Mouse (Mus musculus): ENCODE measurements around the gene Thoc3. TPM values are rescaled to one million over a fixed set of nuclear protein-coding genes. Genes with fewer than 3 reads are reported as not detected.

Gene Thoc3
- polyA plus RNA-seq, 1 experiment from 2014 or later: 117 TPM

DNA sequence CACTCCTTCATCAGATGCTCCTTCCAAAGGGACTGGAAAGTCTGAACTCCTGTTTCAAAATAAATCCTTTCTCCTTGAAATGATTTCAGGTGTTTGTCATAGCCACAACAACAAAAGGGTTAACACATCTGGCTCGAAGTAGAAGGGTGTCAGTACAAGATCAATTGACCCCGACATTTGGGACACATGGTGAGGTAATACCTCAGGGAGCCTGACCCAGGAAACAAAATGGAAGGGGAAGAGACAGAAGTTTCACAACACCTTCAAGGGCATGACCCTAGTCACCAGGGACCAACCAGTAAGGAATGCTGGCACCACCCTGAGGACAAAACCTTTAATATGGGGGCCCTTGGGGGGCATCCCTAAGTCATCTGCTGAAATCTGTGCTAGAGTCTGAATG is 38.6 kb downstream of the Thoc3 start:
- H3K4me2 ChIP-seq (ENCODE audit: low read length): no peak overlapping the region
- DNase-seq (ENCODE audit: low spot score) (no peak), ATAC-seq (no peak)
- H3K9ac ChIP-seq (ENCODE audit: low read length): no peak overlapping the region
- no peak overlapping the region for H3K27ac ChIP-seq (ENCODE audit: low read depth, low read length)
- H3K9me3 ChIP-seq (replicated peaks; ENCODE audit: control insufficient read depth, low read length): no peaks in the 10 kb centered on the region
- H3K4me3 ChIP-seq (ENCODE audit: low read depth, low read length): no peak overlapping the region
- no peaks in the 10 kb centered on the region for H3K27me3 ChIP-seq (replicated peaks; ENCODE audit: control insufficient read depth, insufficient read depth, low read length)
- peaks cover 5% of the 10 kb centered on the region; the same call in 1 of the 2 replicates for H3K4me1 ChIP-seq (ENCODE audit: control insufficient read depth, insufficient read depth, low read length)
- WGBS: 63% methylated on average over 2 of the region's 2 CpGs
- H3K36me3 ChIP-seq (ENCODE audit: control insufficient read depth, insufficient read depth, low read length): no peaks in the 10 kb centered on the region

DNA sequence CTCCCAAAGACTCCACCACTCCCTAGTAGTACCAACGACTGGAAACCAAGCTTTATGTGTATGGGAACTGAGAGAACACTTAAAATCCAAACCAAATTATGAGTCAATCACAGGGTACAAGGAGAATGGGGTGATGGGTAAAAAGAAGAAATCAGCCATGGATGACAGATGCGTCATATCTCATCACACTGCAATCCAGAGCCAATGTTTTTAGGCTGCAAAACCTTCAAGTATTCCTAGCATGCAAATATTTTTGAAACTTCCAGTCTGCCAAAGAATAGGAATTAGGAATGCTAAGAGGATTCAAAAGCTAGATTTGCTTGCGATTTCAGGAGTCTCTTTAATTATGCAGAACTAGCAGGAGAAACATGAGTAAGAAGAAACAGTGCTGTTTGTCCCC is 39.9 kb downstream of the Thoc3 start:
- WGBS: 80% methylated on average over 3 of the region's 3 CpGs
- no peak for DNase-seq (ENCODE audit: low spot score)
- H3K4me3 ChIP-seq (ENCODE audit: low read depth, low read length): no peak overlapping the region
- H3K27me3 ChIP-seq (replicated peaks; ENCODE audit: control insufficient read depth, insufficient read depth, low read length): no peaks in the 10 kb centered on the region
- H3K9ac ChIP-seq (ENCODE audit: low read length): no peak overlapping the region
- no peak overlapping the region for H3K4me2 ChIP-seq (ENCODE audit: low read length)
- no peaks in the 10 kb centered on the region for H3K36me3 ChIP-seq (ENCODE audit: control insufficient read depth, insufficient read depth, low read length)
- no peak for ATAC-seq
- no peaks in the 10 kb centered on the region for H3K9me3 ChIP-seq (replicated peaks; ENCODE audit: control insufficient read depth, low read length)
- no peak overlapping the region for H3K27ac ChIP-seq (ENCODE audit: low read depth, low read length)
- peaks cover 5% of the 10 kb centered on the region; the same call in 1 of the 2 replicates for H3K4me1 ChIP-seq (ENCODE audit: control insufficient read depth, insufficient read depth, low read length)

DNA sequence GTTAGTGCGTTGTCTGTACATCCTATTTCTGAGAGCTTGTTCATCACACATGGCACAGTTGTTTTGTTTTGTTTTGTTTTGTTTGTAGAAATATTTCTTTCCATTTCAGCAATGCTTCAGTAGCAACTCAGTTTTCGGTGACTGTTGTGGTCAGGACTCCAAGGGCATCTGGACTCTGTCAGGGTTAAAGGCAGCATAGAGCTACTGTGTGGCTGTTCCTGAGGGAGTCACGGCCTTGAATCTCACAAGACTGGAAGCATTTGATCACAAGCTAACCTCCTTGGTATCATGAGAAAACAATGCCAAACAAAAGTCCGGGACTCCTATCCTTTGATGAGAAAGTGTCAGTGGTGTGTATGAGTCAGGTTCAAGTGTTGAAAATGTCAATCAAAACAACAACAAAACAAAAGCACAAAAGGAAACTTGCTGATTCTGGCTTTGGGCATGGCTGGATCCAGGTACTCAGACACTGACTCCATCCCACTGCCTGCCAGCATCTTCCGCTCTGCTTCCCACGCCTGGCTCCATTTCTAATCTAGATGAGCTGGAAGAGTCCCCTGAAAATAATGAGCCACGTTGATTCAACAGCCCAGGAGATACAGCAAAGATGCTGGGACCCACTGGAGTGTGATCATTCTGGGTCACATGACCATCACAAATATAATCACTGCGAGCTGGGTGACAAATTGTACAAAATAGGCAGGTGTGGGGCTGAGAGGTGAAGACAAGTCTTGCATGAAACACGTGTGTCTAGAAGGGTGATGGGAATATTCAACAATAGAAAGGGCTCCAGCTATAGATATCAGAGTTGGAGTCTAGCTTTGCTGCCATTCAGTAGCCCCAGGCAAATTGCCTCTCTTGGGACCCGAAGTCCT is 41.6 kb downstream of the Thoc3 start:
- no peak overlapping the region for H3K27ac ChIP-seq (ENCODE audit: low read depth, low read length)
- no peaks in the 10 kb centered on the region for H3K27me3 ChIP-seq (replicated peaks; ENCODE audit: control insufficient read depth, insufficient read depth, low read length)
- ATAC-seq (no peak), DNase-seq (ENCODE audit: low spot score) (no peak)
- no peak overlapping the region for H3K4me2 ChIP-seq (ENCODE audit: low read length)
- H3K4me1 ChIP-seq (ENCODE audit: control insufficient read depth, insufficient read depth, low read length): peaks cover 5% of the 10 kb centered on the region; the same call in 1 of the 2 replicates
- H3K4me3 ChIP-seq (ENCODE audit: low read depth, low read length): no peak overlapping the region
- 71% methylated on average over 10 of the region's 10 CpGs for WGBS
- H3K9ac ChIP-seq (ENCODE audit: low read length): no peak overlapping the region
- no peaks in the 10 kb centered on the region for H3K36me3 ChIP-seq (ENCODE audit: control insufficient read depth, insufficient read depth, low read length)
- H3K9me3 ChIP-seq (replicated peaks; ENCODE audit: control insufficient read depth, low read length): no peaks in the 10 kb centered on the region

DNA sequence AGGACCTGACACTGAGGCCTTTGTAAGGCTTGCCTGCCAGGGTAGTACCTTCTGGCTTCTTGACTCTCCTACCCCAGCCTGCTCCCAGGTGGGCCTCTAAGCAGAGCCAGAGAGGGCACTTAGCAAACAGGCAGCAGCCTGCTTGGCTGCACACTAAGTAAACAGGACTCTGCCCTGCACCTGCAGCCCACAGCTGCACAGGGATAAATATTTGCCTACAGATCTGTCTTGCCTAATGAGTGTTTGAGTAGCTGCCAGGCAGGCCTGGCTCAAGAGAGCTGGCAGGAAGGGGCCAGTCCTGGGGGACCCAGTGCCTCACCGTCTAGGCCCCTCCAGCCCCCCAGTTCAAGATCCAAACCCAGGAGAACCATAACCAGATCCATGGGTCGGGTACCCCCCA is 43.4 kb downstream of the Thoc3 start:
- Histone ChIP-seq H3K4me1 (ENCODE audit: control insufficient read depth, insufficient read depth, low read length) (peaks cover 5% of the 10 kb centered on the region; the same call in 1 of the 2 replicates), H3K4me2 (ENCODE audit: low read length) (no peak overlapping the region), H3K9me3 (replicated peaks; ENCODE audit: control insufficient read depth, low read length) (no peaks in the 10 kb centered on the region), H3K4me3 (ENCODE audit: low read depth, low read length) (no peak overlapping the region), H3K9ac (ENCODE audit: low read length) (no peak overlapping the region), H3K36me3 (ENCODE audit: control insufficient read depth, insufficient read depth, low read length) (no peaks in the 10 kb centered on the region), H3K27me3 (replicated peaks; ENCODE audit: control insufficient read depth, insufficient read depth, low read length) (no peaks in the 10 kb centered on the region), H3K27ac (ENCODE audit: low read depth, low read length) (0 out of 2 replicates have a peak overlapping the region, but pooled peaks have one; percentile 27)
- 53% methylated on average over 2 of the region's 2 CpGs for WGBS
- DNase-seq (ENCODE audit: low spot score): peak; percentile 71
- peak; percentile 67 for ATAC-seq

DNA sequence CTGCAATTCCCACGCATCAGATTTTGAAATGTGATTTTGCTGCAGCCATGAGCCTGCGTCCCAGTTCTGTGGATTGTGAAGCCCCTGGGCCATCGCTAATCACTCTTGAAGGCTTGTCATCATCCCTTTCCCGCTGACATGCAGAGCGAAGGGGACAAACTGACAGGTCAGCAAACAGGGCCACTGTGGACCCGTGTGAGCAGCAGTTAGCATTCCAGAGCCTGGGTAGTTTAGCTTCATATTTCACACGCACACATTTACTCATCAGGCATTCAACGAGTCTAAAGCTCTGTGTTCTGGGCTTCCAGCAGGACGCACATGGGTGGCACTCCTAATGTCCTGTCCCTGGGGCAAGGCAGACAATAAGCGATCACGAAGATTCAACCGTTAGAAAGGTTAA is 48.4 kb downstream of the Thoc3 start:
- no peaks in the 10 kb centered on the region for H3K27me3 ChIP-seq (replicated peaks; ENCODE audit: control insufficient read depth, insufficient read depth, low read length)
- no peaks in the 10 kb centered on the region for H3K36me3 ChIP-seq (ENCODE audit: control insufficient read depth, insufficient read depth, low read length)
- no peak overlapping the region for H3K4me2 ChIP-seq (ENCODE audit: low read length)
- H3K4me1 ChIP-seq (ENCODE audit: control insufficient read depth, insufficient read depth, low read length): peaks cover 10% of the 10 kb centered on the region
- ATAC-seq (no peak), DNase-seq (ENCODE audit: low spot score) (no peak)
- no peak overlapping the region for H3K27ac ChIP-seq (ENCODE audit: low read depth, low read length)
- H3K4me3 ChIP-seq (ENCODE audit: low read depth, low read length): no peak overlapping the region
- WGBS: 89% methylated on average over 12 of the region's 12 CpGs
- no peak overlapping the region for H3K9ac ChIP-seq (ENCODE audit: low read length)
- H3K9me3 ChIP-seq (replicated peaks; ENCODE audit: control insufficient read depth, low read length): no peaks in the 10 kb centered on the region

DNA sequence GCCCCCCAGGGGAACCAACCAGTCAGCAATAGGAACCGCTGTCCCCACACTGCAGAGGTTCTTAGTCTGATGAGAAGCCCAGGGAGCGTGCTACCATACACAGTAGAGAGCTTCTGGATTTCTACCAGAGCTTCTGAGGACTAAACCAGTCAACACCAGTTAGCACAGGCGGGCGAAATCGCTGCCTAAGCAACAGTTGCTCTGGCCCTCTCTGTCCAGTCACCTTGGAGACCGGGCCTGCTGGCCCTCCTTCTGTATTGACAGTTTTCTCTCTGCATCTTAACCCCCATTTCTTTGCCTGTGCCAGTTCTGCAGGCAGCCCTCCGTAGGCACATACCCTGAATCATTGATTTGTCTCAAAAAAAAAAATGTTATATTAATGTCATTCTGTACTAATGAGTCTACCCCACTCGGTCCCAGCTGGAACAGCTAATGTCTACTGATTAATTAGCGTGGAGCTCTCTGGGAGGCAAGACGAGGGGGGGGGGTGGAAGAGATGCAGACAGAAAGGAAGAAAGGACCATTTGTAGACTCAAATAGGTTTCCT is 49.8 kb downstream of the Thoc3 start:
- H3K9me3 ChIP-seq (replicated peaks; ENCODE audit: control insufficient read depth, low read length): no peaks in the 10 kb centered on the region
- DNase-seq (ENCODE audit: low spot score) (peak; percentile 73), ATAC-seq (peak; percentile 74; the same call in 1 of the 2 replicates)
- no peaks in the 10 kb centered on the region for H3K36me3 ChIP-seq (ENCODE audit: control insufficient read depth, insufficient read depth, low read length)
- WGBS: 30% methylated on average over 10 of the region's 10 CpGs
- peaks cover 8% of the 10 kb centered on the region for H3K4me1 ChIP-seq (ENCODE audit: control insufficient read depth, insufficient read depth, low read length)
- no peak overlapping the region for H3K4me3 ChIP-seq (ENCODE audit: low read depth, low read length)
- no peak overlapping the region for H3K4me2 ChIP-seq (ENCODE audit: low read length)
- no peak overlapping the region for H3K9ac ChIP-seq (ENCODE audit: low read length)
- peak overlapping the region; percentile 58; the same call in 1 of the 2 replicates for H3K27ac ChIP-seq (ENCODE audit: low read depth, low read length)
- H3K27me3 ChIP-seq (replicated peaks; ENCODE audit: control insufficient read depth, insufficient read depth, low read length): no peaks in the 10 kb centered on the region

DNA sequence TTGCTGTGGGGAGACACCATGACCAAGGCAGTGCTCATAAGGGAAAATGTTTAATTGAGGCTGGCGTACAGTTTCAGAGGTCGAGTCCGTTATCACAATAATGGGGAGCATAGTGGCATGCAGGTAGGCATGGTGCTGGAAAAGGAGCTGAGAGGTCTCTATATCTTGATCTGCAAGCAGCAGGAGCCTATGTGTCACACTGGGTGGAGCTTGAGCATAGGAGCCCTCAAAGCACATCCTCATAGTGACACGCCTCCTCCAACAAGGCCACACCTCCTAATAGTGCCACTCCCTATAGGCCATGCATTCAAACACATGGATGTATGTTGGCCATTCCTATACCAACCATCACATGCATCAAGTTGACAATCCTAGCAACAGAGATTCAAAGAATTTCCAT is 53.6 kb downstream of the Thoc3 start:
- Histone ChIP-seq H3K27me3 (replicated peaks; ENCODE audit: control insufficient read depth, insufficient read depth, low read length) (no peaks in the 10 kb centered on the region), H3K4me2 (ENCODE audit: low read length) (no peak overlapping the region), H3K4me3 (ENCODE audit: low read depth, low read length) (no peak overlapping the region), H3K36me3 (ENCODE audit: control insufficient read depth, insufficient read depth, low read length) (no peaks in the 10 kb centered on the region), H3K4me1 (ENCODE audit: control insufficient read depth, insufficient read depth, low read length) (peaks cover 23% of the 10 kb centered on the region), H3K9me3 (replicated peaks; ENCODE audit: control insufficient read depth, low read length) (no peaks in the 10 kb centered on the region), H3K9ac (ENCODE audit: low read length) (no peak overlapping the region), H3K27ac (ENCODE audit: low read depth, low read length) (no peak overlapping the region)
- ATAC-seq: no peak
- DNase-seq (ENCODE audit: low spot score): no peak
- WGBS: 99% methylated on average over 4 of the region's 4 CpGs

DNA sequence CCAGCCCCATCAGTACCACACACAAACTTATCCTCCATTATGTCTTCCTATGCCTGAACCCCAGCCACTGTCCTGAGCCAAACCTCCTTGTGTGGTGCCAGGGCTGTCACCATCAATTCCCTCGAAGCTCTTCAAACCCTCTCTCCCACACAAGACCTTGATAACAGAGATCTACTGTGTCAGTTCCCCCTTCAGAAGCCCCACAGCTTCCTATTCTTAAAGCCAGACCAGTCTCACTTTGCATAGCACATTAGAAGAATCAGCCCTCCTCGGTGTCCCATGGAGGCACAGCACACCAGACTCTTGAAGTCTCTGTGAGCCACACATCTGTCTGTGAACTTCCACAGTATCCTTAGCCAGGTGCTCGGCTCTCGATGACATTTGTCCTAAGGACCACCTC is 55.9 kb downstream of the Thoc3 start:
- H3K4me3 ChIP-seq (ENCODE audit: low read depth, low read length): no peak overlapping the region

DNA sequence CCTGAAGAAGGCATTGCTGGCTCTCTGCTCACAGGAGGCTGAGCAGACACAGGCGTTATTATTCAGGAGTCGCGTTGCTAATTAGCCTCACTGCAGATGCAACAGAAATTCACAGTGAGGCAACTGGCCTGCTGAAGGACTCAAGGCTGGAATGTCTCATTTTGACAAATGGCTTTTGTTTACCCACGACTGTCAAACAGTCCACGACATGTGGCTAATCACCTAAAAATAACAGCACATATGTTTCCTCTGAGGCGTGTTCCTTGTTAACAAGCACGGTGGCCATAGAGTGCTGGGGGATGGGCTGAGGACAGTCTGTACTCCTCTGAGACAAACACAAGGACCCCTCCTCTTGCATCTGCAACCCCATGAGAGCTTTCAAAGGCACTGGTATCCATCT is 56.4 kb downstream of the Thoc3 start:
- no peak overlapping the region for H3K4me2 ChIP-seq (ENCODE audit: low read length)
- no peaks in the 10 kb centered on the region for H3K27me3 ChIP-seq (replicated peaks; ENCODE audit: control insufficient read depth, insufficient read depth, low read length)
- DNase-seq (ENCODE audit: low spot score): peak; percentile 91
- peaks cover 15% of the 10 kb centered on the region for H3K4me1 ChIP-seq (ENCODE audit: control insufficient read depth, insufficient read depth, low read length)
- 5% methylated on average over 7 of the region's 7 CpGs for WGBS
- 0 out of 2 replicates have a peak, but pooled peaks cover 3% of the 10 kb centered on the region for H3K9me3 ChIP-seq (replicated peaks; ENCODE audit: control insufficient read depth, low read length)
- peak overlapping the region; percentile 70 for H3K27ac ChIP-seq (ENCODE audit: low read depth, low read length)
- H3K4me3 ChIP-seq (ENCODE audit: low read depth, low read length): no peak overlapping the region
- ATAC-seq: peak; percentile 97
- no peaks in the 10 kb centered on the region for H3K36me3 ChIP-seq (ENCODE audit: control insufficient read depth, insufficient read depth, low read length)
- no peak overlapping the region for H3K9ac ChIP-seq (ENCODE audit: low read length)

More for the DNA sequence above, 55.9 kb downstream of the Thoc3 start:
- 0 out of 2 replicates have a peak, but pooled peaks cover 3% of the 10 kb centered on the region for H3K9me3 ChIP-seq (replicated peaks; ENCODE audit: control insufficient read depth, low read length)
- no peaks in the 10 kb centered on the region for H3K36me3 ChIP-seq (ENCODE audit: control insufficient read depth, insufficient read depth, low read length)
- no peak overlapping the region for H3K4me2 ChIP-seq (ENCODE audit: low read length)
- 80% methylated on average over 4 of the region's 4 CpGs for WGBS
- H3K27ac ChIP-seq (ENCODE audit: low read depth, low read length): peak overlapping the region; percentile 70
- H3K9ac ChIP-seq (ENCODE audit: low read length): no peak overlapping the region
- ATAC-seq: no peak
- no peak for DNase-seq (ENCODE audit: low spot score)
- no peaks in the 10 kb centered on the region for H3K27me3 ChIP-seq (replicated peaks; ENCODE audit: control insufficient read depth, insufficient read depth, low read length)
- peaks cover 15% of the 10 kb centered on the region for H3K4me1 ChIP-seq (ENCODE audit: control insufficient read depth, insufficient read depth, low read length)
